Mouse (Mus musculus) stomach, embryonic 14.5 days (tissue): ENCODE measurements at regions not wholly inside any gene's neighbourhood (a gene's known extent, or its start where the extent isn't known, plus 50 kb on each side); places are given as distances from the start of the nearest gene placed in this dataset.
"Not testable (repeated sequence)": the region's sequence is repeated elsewhere in the genome, so short reads cannot be mapped to it uniquely, and the experiment has no call there.

Experiments
- ATAC-seq: fragments of 200-750 bp; cut with Nextera tagmentation; 2 replicates; pipeline ENCODE4 v1.8.0; 2017; ENCODE audit warnings: low read depth, moderate TSS enrichment; ENCODE audit not compliant: insufficient number of reproducible peaks, insufficient read depth, low FRiP score
- H3K27ac ChIP-seq: fragments of 300-500 bp; sonication (generic); 2 replicates; pipeline ENCODE4 v1.5.1; 2014; ENCODE audit warnings: mild to moderate bottlenecking, low read length, moderate library complexity, mixed read lengths
- H3K27me3 ChIP-seq: fragments of 300-500 bp; sonication (generic); 2 replicates; pipeline ENCODE4 v1.6.1; 2014; ENCODE audit warnings: low read length, control low read depth, mixed read lengths; ENCODE audit not compliant: control insufficient read depth, insufficient read depth
- H3K36me3 ChIP-seq: fragments of 300-500 bp; sonication (generic); 2 replicates; pipeline ENCODE4 v1.6.1; 2014; ENCODE audit warnings: mild to moderate bottlenecking, control low read depth, low read length, moderate library complexity, mixed read lengths; ENCODE audit not compliant: control insufficient read depth, insufficient read depth
- H3K4me1 ChIP-seq: fragments of 300-500 bp; sonication (generic); 2 replicates; pipeline ENCODE4 v1.6.1; 2014; ENCODE audit warnings: low read length, control low read depth, mixed read lengths; ENCODE audit not compliant: control insufficient read depth, insufficient read depth
- H3K4me2 ChIP-seq: fragments of 300-500 bp; sonication (generic); replicated peaks from 2 replicates; pipeline ENCODE4 v1.6.1; 2014; ENCODE audit warnings: low read depth, low read length, control low read depth
- H3K4me3 ChIP-seq: fragments of 300-500 bp; sonication (generic); 2 replicates; pipeline ENCODE4 v1.5.1; 2014; ENCODE audit warnings: low read depth, low read length, control low read depth
- H3K9ac ChIP-seq: fragments of 300-500 bp; sonication (generic); replicated peaks from 2 replicates; pipeline ENCODE4 v1.6.1; 2014; ENCODE audit warnings: low read depth, mild to moderate bottlenecking, control low read depth, low read length, moderate library complexity, mixed read lengths
- H3K9me3 ChIP-seq: fragments of 300-500 bp; sonication (generic); 2 replicates; pipeline ENCODE4 v1.6.1; 2016; ENCODE audit warnings: low read depth, low read length, control low read depth; ENCODE audit not compliant: control insufficient read depth
- WGBS: fragments of 180-500 bp; shearing (Covaris S2); extraction: QIAGEN DNeasy Blood & Tissue Kit; methylation state at CpG from one replicate; pipeline ENCODE4 v1.1.7; 2014; 5-methylcytosine and 5-hydroxymethylcytosine counted together

- Histone ChIP-seq H3K27ac (no peak overlapping the region), H3K27me3 (no peaks in the 10 kb centered on the region), H3K36me3 (no peaks in the 10 kb centered on the region), H3K4me3 (no peak overlapping the region), H3K4me1 (no peaks in the 10 kb centered on the region), H3K4me2 (no peak overlapping the region), H3K9ac (no peak overlapping the region), H3K9me3 (no peaks in the 10 kb centered on the region)
- no peak for ATAC-seq
- 78% methylated on average over 6 of the region's 6 CpGs for WGBS
Observed at GRCm38 (mm10) chr8:89503030-89503429, 459.1 kb upstream of the Sall1 start.

GRCm38 (mm10) chr8:89501756-89502155 is 457.8 kb upstream of the Sall1 start:
- Histone ChIP-seq H3K27ac (no peak overlapping the region), H3K9me3 (no peaks in the 10 kb centered on the region), H3K27me3 (no peaks in the 10 kb centered on the region), H3K4me3 (no peak overlapping the region), H3K36me3 (no peaks in the 10 kb centered on the region), H3K4me2 (no peak overlapping the region), H3K4me1 (no peaks in the 10 kb centered on the region), H3K9ac (no peak overlapping the region)
- WGBS: 93% methylated on average over 6 of the region's 6 CpGs
- no peak for ATAC-seq

- no peak for ATAC-seq
- no peak overlapping the region for H3K27ac ChIP-seq
- H3K9me3 ChIP-seq: no peaks in the 10 kb centered on the region
- no peaks in the 10 kb centered on the region for H3K36me3 ChIP-seq
- H3K27me3 ChIP-seq: no peaks in the 10 kb centered on the region
- WGBS: 79% methylated on average over 6 of the region's 6 CpGs
- H3K4me2 ChIP-seq: no peak overlapping the region
- H3K4me1 ChIP-seq: no peaks in the 10 kb centered on the region
- H3K4me3 ChIP-seq: no peak overlapping the region
- H3K9ac ChIP-seq: no peak overlapping the region
Observed at GRCm38 (mm10) chr8:89499831-89500230, 455.9 kb upstream of the Sall1 start.

- no peaks in the 10 kb centered on the region for H3K27me3 ChIP-seq
- H3K4me2 ChIP-seq: no peak overlapping the region
- H3K9me3 ChIP-seq: no peaks in the 10 kb centered on the region
- H3K36me3 ChIP-seq: no peaks in the 10 kb centered on the region
- 54% methylated on average over 6 of the region's 6 CpGs for WGBS
- H3K27ac ChIP-seq: no peak overlapping the region
- H3K9ac ChIP-seq: no peak overlapping the region
- no peak overlapping the region for H3K4me3 ChIP-seq
- no peaks in the 10 kb centered on the region for H3K4me1 ChIP-seq
- no peak for ATAC-seq
Observed at GRCm38 (mm10) chr8:89498088-89498695, 454.2 kb upstream of the Sall1 start.

GRCm38 (mm10) chr8:89492336-89492735 is 448.4 kb upstream of the Sall1 start:
- Histone ChIP-seq H3K4me2 (no peak overlapping the region), H3K27ac (no peak overlapping the region), H3K27me3 (no peaks in the 10 kb centered on the region), H3K9me3 (no peaks in the 10 kb centered on the region), H3K4me3 (no peak overlapping the region), H3K36me3 (no peaks in the 10 kb centered on the region), H3K9ac (no peak overlapping the region), H3K4me1 (no peaks in the 10 kb centered on the region)
- ATAC-seq: no peak

- H3K36me3 ChIP-seq, H3K4me3 ChIP-seq, H3K9me3 ChIP-seq, H3K4me2 ChIP-seq, ATAC-seq, H3K9ac ChIP-seq, H3K27me3 ChIP-seq, H3K27ac ChIP-seq, H3K4me1 ChIP-seq: not testable (repeated sequence)
- 79% methylated on average over 1 of the region's 1 CpGs for WGBS
Observed at GRCm38 (mm10) chr8:89482481-89482880, 438.5 kb upstream of the Sall1 start.

GRCm38 (mm10) chr8:89476930-89477329 is 433.0 kb upstream of the Sall1 start:
- H3K27ac ChIP-seq: no peak overlapping the region
- H3K36me3 ChIP-seq: no peaks in the 10 kb centered on the region
- no peak for ATAC-seq
- WGBS: 61% methylated on average over 4 of the region's 4 CpGs
- no peaks in the 10 kb centered on the region for H3K4me1 ChIP-seq
- no peak overlapping the region for H3K4me2 ChIP-seq
- no peaks in the 10 kb centered on the region for H3K9me3 ChIP-seq
- no peak overlapping the region for H3K4me3 ChIP-seq
- H3K9ac ChIP-seq: no peak overlapping the region
- H3K27me3 ChIP-seq: no peaks in the 10 kb centered on the region

- 82% methylated on average over 5 of the region's 5 CpGs for WGBS
- H3K9me3 ChIP-seq: no peaks in the 10 kb centered on the region
- no peak overlapping the region for H3K27ac ChIP-seq
- H3K4me2 ChIP-seq: no peak overlapping the region
- H3K36me3 ChIP-seq: no peaks in the 10 kb centered on the region
- no peaks in the 10 kb centered on the region for H3K4me1 ChIP-seq
- no peak overlapping the region for H3K4me3 ChIP-seq
- H3K9ac ChIP-seq: no peak overlapping the region
- no peaks in the 10 kb centered on the region for H3K27me3 ChIP-seq
- ATAC-seq: no peak
Observed at GRCm38 (mm10) chr8:89471116-89471515, 427.2 kb upstream of the Sall1 start.

- Histone ChIP-seq H3K9me3 (no peaks in the 10 kb centered on the region), H3K36me3 (no peaks in the 10 kb centered on the region), H3K4me2 (no peak overlapping the region), H3K27ac (no peak overlapping the region), H3K27me3 (no peaks in the 10 kb centered on the region), H3K9ac (no peak overlapping the region), H3K4me3 (no peak overlapping the region), H3K4me1 (no peaks in the 10 kb centered on the region)
- WGBS: 88% methylated on average over 5 of the region's 5 CpGs
- no peak for ATAC-seq
Observed at GRCm38 (mm10) chr8:89468782-89469220, 424.8 kb upstream of the Sall1 start.
